Mouse (Mus musculus) midbrain, postnatal 0 days (tissue): ENCODE measurements around the gene Gpsm2. TPM values are rescaled to one million over a fixed set of nuclear protein-coding genes. Genes with fewer than 3 reads are reported as not detected.
"Not testable (repeated sequence)": the region's sequence is repeated elsewhere in the genome, so short reads cannot be mapped to it uniquely, and the experiment has no call there.

ENCODE experiments used
- ATAC-seq: fragments of 200-750 bp; cut with Nextera tagmentation; 2 replicates; pipeline ENCODE4 v1.8.0; 2017; ENCODE audit warnings: moderate number of reproducible peaks, mild to moderate bottlenecking, moderate TSS enrichment, moderate library complexity; ENCODE audit not compliant: low FRiP score
- DNase-seq: peaks from one replicate; pipeline ENCODE4 v3.0.0-alpha.2; 2015; ENCODE audit warnings: low spot score
- H3K27ac ChIP-seq: fragments of 300-500 bp; sonication (generic); 2 replicates; pipeline ENCODE4 v1.5.1; 2014; ENCODE audit warnings: low read depth, mild to moderate bottlenecking, low read length, mixed read lengths
- H3K27me3 ChIP-seq: fragments of 300-500 bp; sonication (generic); 2 replicates; pipeline ENCODE4 v1.6.1; 2014; ENCODE audit warnings: low read length, control low read depth, mixed read lengths; ENCODE audit not compliant: insufficient read depth
- H3K36me3 ChIP-seq: fragments of 300-500 bp; sonication (generic); 2 replicates; pipeline ENCODE4 v1.6.1; 2014; ENCODE audit warnings: low read length, control low read depth, mixed read lengths; ENCODE audit not compliant: insufficient read depth
- H3K4me1 ChIP-seq: fragments of 300-500 bp; sonication (generic); 2 replicates; pipeline ENCODE4 v1.6.1; 2014; ENCODE audit warnings: mild to moderate bottlenecking, control low read depth, antibody characterized with exemption, low read length, mixed read lengths; ENCODE audit not compliant: insufficient read depth
- H3K4me2 ChIP-seq: fragments of 300-500 bp; sonication (generic); 2 replicates; pipeline ENCODE4 v1.6.1; 2014; ENCODE audit warnings: low read depth, mild to moderate bottlenecking, low read length, mixed read lengths; ENCODE audit not compliant: poor library complexity, severe bottlenecking
- H3K4me3 ChIP-seq: fragments of 300-500 bp; sonication (generic); 2 replicates; pipeline ENCODE4 v1.5.1; 2014; ENCODE audit warnings: low read depth, mild to moderate bottlenecking, low read length, moderate library complexity
- H3K9ac ChIP-seq: fragments of 300-500 bp; sonication (generic); replicated peaks from 2 replicates; pipeline ENCODE4 v1.6.1; 2014; ENCODE audit warnings: mild to moderate bottlenecking, low read length, moderate library complexity, mixed read lengths; ENCODE audit not compliant: poor library complexity, severe bottlenecking
- H3K9me3 ChIP-seq: fragments of 300-500 bp; sonication (generic); 2 replicates; pipeline ENCODE4 v1.6.1; 2016; ENCODE audit warnings: low read length, control low read depth
- CTCF ChIP-seq: IDR thresholded peaks from 2 replicates; pipeline ENCODE4 v1.5.1; 2016; ENCODE audit warnings: antibody characterized with exemption, mild to moderate bottlenecking
- WGBS: fragments of 180-500 bp; shearing (Covaris S2); extraction: QIAGEN DNeasy Blood & Tissue Kit; methylation state at CpG from one replicate; pipeline ENCODE4 v1.1.7; 2014; 5-methylcytosine and 5-hydroxymethylcytosine counted together
- polyA plus RNA-seq: library from polyadenylated mRNA; unstranded; fragments of >200 nt; fragmentation: Nextera tagmentation; extraction: Ambion mirVana; gene quantifications from 2 replicates; pipeline ENCODE4 v1.2.1, GENCODE M21; 2015
- total RNA-seq: library from RNA; depleted of rRNA; stranded (reverse); fragments of >200 nt; gene quantifications from 2 replicates; pipeline ENCODE4 v1.2.3, GENCODE M21; 2014

Gpsm2 gene
- total and polyA plus RNA-seq, 2 experiments from 2014 or later = 10.6 to 13.3 TPM

DNA sequence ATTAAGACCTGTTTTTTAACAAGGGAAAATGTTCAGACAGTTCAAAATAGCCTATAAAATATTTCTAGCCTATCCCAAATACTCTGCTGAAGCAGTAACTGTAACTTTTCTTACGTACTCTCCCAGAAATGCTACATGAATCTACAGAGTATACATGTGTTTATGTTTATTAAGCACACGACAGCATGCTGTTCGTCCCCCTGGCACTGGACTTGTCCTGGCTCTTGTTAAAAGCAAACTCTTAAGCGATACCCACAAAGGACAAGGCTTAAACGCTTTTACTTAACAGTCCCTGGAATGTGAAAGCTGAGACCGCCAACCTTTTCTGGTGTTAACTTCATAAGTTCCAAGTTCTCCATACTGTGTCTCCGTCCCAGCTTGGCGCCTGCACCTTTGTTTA, 32.7 kb downstream of the Gpsm2 start:
- H3K4me1 ChIP-seq = no peaks in the 10 kb centered on the region
- DNase-seq (peak; percentile 2), ATAC-seq (no peak)
- no peak overlapping the region for H3K9ac ChIP-seq
- no peaks in the 10 kb centered on the region for H3K9me3 ChIP-seq
- peaks cover 6% of the 10 kb centered on the region for H3K36me3 ChIP-seq
- H3K4me2 ChIP-seq = no peak overlapping the region
- H3K27me3 ChIP-seq = no peaks in the 10 kb centered on the region
- no peak overlapping the region for H3K27ac ChIP-seq
- WGBS = 77% methylated on average over 8 of the region's 8 CpGs
- no peak for TF ChIP-seq CTCF
- no peak overlapping the region for H3K4me3 ChIP-seq

DNA sequence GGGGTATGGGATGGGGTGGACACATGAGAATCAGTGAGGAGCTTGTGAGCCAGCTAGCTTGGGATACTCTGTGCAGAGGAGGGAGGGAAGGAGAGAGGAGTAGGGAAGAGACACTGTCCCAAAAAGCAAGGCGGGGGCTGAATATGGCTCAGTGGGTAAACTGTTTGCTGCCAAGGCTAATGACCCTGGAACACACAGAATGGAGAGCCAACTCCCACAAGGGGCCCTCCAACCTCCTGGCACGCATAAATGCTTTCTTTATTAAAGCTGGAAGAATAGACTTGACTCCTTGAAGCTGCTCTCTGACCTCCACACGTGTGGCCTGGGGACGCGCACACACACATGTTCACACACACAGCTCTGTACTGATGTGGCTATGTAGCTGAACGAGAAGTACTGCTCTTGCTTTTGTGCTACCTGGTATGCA, 33.1 kb downstream of the Gpsm2 start:
- no peak overlapping the region for H3K4me3 ChIP-seq
- H3K27ac ChIP-seq = no peak overlapping the region
- DNase-seq (peak; percentile 52), ATAC-seq (no peak)
- H3K9ac ChIP-seq = no peak overlapping the region
- TF ChIP-seq CTCF = no peak
- no peaks in the 10 kb centered on the region for H3K27me3 ChIP-seq
- H3K9me3 ChIP-seq = no peaks in the 10 kb centered on the region
- H3K4me1 ChIP-seq = no peaks in the 10 kb centered on the region
- 66% methylated on average over 6 of the region's 6 CpGs for WGBS
- no peak overlapping the region for H3K4me2 ChIP-seq
- H3K36me3 ChIP-seq = peaks cover 6% of the 10 kb centered on the region

DNA sequence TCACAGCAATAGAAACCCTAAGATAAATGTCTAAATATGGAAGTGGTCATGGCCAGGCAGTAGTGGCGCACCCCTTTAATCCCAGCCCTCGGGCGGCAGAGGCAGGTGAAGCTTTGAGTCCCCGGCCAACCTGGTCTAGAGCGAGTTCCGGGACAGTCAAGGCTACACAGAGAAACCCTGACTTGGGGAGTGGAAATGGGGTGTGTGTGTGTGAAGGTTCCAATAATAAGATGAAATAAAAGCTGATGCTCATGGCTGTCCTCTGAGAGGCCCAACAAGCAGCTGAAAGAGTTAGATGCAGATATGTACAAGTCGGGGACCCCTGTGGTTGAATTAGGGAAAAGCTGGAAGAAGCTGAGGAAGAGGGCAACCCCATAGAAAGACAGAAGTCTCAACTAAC, 36.4 kb downstream of the Gpsm2 start:
- H3K27ac ChIP-seq = no peak overlapping the region
- TF ChIP-seq CTCF = no peak
- no peak for ATAC-seq
- DNase-seq = no peak
- peaks cover 12% of the 10 kb centered on the region for H3K36me3 ChIP-seq
- H3K4me2 ChIP-seq = no peak overlapping the region
- H3K9me3 ChIP-seq = no peaks in the 10 kb centered on the region
- WGBS = 98% methylated on average over 7 of the region's 7 CpGs
- no peaks in the 10 kb centered on the region for H3K27me3 ChIP-seq
- H3K4me1 ChIP-seq = no peaks in the 10 kb centered on the region
- H3K4me3 ChIP-seq = no peak overlapping the region
- H3K9ac ChIP-seq = no peak overlapping the region

DNA sequence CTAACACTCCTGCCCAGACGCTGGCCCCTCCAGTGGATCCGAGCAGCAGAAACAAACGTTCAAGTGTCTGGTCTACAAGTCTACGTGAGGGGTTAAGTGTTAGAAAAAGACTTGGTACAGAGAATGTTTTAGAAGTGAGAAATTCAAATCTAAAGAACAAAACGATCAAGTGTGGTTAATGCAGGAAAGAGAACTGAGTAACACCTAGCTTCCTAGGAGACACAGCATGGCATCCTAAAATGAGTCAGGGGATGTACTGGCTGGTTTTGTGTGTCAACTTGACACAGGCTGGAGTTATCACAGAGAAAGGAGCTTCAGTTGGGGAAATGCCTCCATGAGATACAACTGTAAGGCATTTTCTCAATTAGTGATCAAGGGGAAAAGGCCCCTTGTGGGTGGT, 38.5 kb downstream of the Gpsm2 start:
- not testable (repeated sequence) for H3K4me2 ChIP-seq, H3K4me1 ChIP-seq, H3K27ac ChIP-seq, H3K9me3 ChIP-seq, H3K4me3 ChIP-seq, ATAC-seq, H3K9ac ChIP-seq, DNase-seq, H3K27me3 ChIP-seq
- H3K36me3 ChIP-seq = peaks cover 21% of the 10 kb centered on the region
- 93% methylated on average over 5 of the region's 5 CpGs for WGBS

DNA sequence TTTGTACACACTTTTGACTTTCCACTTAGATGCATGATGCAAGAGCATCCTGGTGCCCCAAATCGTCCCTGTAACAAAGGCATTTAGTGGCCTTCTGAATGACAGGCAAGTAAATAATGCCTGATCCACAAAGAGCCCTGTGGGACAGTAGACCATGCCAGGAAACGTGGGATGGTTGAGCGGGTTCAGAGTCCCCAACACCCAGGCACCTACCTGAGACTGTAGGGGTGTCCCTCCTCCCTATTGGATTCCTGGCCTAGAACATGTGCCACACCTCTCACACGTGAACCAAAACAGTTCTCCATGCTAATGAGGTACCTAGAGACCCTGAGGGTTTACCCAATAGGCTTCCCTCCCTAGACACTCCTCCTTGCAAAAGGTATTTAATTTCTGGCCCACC, 41.1 kb downstream of the Gpsm2 start:
- DNase-seq (no peak), ATAC-seq (no peak)
- Histone ChIP-seq H3K4me3 (no peak overlapping the region), H3K9me3 (no peaks in the 10 kb centered on the region), H3K27me3 (no peaks in the 10 kb centered on the region), H3K4me1 (no peaks in the 10 kb centered on the region), H3K36me3 (peaks cover 38% of the 10 kb centered on the region), H3K27ac (no peak overlapping the region), H3K9ac (no peak overlapping the region), H3K4me2 (no peak overlapping the region)
- WGBS = 70% methylated on average over 4 of the region's 4 CpGs
- no peak for TF ChIP-seq CTCF

DNA sequence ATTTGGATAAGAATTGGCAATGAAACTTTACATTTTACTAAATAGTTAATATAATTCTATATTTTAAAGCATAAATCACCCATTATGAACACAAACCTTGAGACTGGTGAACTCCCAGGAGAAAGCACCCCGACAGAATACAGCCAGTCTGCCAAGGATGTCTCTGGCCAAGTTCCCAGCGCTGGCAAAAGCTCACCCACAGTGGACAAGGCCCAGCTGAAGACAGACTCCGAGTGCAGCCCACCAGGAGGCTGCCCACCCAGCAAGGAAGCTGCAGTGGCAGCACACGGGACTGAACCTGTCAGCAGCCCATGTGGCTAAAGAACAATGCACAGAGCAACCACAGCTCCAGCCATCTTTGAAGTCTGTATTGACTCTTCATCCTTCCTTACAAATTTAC, 45.5 kb downstream of the Gpsm2 start:
- ATAC-seq (no peak), DNase-seq (peak; percentile 10)
- Histone ChIP-seq H3K36me3 (peaks cover 45% of the 10 kb centered on the region), H3K27me3 (no peaks in the 10 kb centered on the region), H3K9ac (no peak overlapping the region), H3K9me3 (no peaks in the 10 kb centered on the region), H3K4me1 (no peaks in the 10 kb centered on the region), H3K4me3 (no peak overlapping the region), H3K27ac (no peak overlapping the region), H3K4me2 (no peak overlapping the region)
- 63% methylated on average over 4 of the region's 4 CpGs for WGBS
- no peak for TF ChIP-seq CTCF

DNA sequence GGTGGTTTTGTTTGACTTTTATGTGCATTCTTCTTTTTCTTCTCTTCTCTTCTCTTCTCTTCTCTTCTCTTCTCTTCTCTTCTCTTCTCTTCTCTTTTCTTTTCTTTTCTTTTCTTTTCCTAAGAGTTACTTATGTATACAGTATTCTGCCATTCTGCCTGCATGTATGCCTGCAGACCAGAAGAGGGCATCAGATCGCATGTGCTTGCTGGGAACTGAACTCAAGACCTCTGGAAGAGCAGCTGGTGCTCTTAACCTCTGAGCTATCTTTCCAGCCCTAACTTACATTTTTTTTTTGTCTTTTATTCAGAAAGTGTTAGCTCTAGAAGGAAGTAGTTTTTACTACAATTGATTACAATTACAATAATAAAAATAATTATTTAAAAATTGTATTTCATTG, 61.2 kb downstream of the Gpsm2 start:
- no peaks in the 10 kb centered on the region for H3K27me3 ChIP-seq
- no peak overlapping the region for H3K4me3 ChIP-seq
- H3K4me1 ChIP-seq = no peaks in the 10 kb centered on the region
- peak; percentile 50 for TF ChIP-seq CTCF
- no peaks in the 10 kb centered on the region for H3K9me3 ChIP-seq
- no peak overlapping the region for H3K27ac ChIP-seq
- 88% methylated on average over 1 of the region's 1 CpGs for WGBS
- H3K4me2 ChIP-seq = no peak overlapping the region
- H3K9ac ChIP-seq = no peak overlapping the region
- ATAC-seq = no peak
- H3K36me3 ChIP-seq = peaks cover 9% of the 10 kb centered on the region; the same call in 1 of the 2 replicates
- no peak for DNase-seq
